Mouse (Mus musculus) midbrain, postnatal 0 days (tissue): ENCODE measurements at regions not wholly inside any gene's neighbourhood (a gene's known extent, or its start where the extent isn't known, plus 50 kb on each side); places are given as distances from the start of the nearest gene placed in this dataset.

Experiments used
- ATAC-seq: fragments of 200-750 bp; cut with Nextera tagmentation; 2 replicates; pipeline ENCODE4 v1.8.0; 2017; ENCODE audit warnings: moderate number of reproducible peaks, mild to moderate bottlenecking, moderate TSS enrichment, moderate library complexity; ENCODE audit not compliant: low FRiP score
- DNase-seq: peaks from one replicate; pipeline ENCODE4 v3.0.0-alpha.2; 2015; ENCODE audit warnings: low spot score
- H3K27ac ChIP-seq: fragments of 300-500 bp; sonication (generic); 2 replicates; pipeline ENCODE4 v1.5.1; 2014; ENCODE audit warnings: low read depth, mild to moderate bottlenecking, low read length, mixed read lengths
- H3K27me3 ChIP-seq: fragments of 300-500 bp; sonication (generic); 2 replicates; pipeline ENCODE4 v1.6.1; 2014; ENCODE audit warnings: low read length, control low read depth, mixed read lengths; ENCODE audit not compliant: insufficient read depth
- H3K36me3 ChIP-seq: fragments of 300-500 bp; sonication (generic); 2 replicates; pipeline ENCODE4 v1.6.1; 2014; ENCODE audit warnings: low read length, control low read depth, mixed read lengths; ENCODE audit not compliant: insufficient read depth
- H3K4me1 ChIP-seq: fragments of 300-500 bp; sonication (generic); 2 replicates; pipeline ENCODE4 v1.6.1; 2014; ENCODE audit warnings: mild to moderate bottlenecking, control low read depth, antibody characterized with exemption, low read length, mixed read lengths; ENCODE audit not compliant: insufficient read depth
- H3K4me2 ChIP-seq: fragments of 300-500 bp; sonication (generic); 2 replicates; pipeline ENCODE4 v1.6.1; 2014; ENCODE audit warnings: low read depth, mild to moderate bottlenecking, low read length, mixed read lengths; ENCODE audit not compliant: poor library complexity, severe bottlenecking
- H3K4me3 ChIP-seq: fragments of 300-500 bp; sonication (generic); 2 replicates; pipeline ENCODE4 v1.5.1; 2014; ENCODE audit warnings: low read depth, mild to moderate bottlenecking, low read length, moderate library complexity
- H3K9ac ChIP-seq: fragments of 300-500 bp; sonication (generic); replicated peaks from 2 replicates; pipeline ENCODE4 v1.6.1; 2014; ENCODE audit warnings: mild to moderate bottlenecking, low read length, moderate library complexity, mixed read lengths; ENCODE audit not compliant: poor library complexity, severe bottlenecking
- H3K9me3 ChIP-seq: fragments of 300-500 bp; sonication (generic); 2 replicates; pipeline ENCODE4 v1.6.1; 2016; ENCODE audit warnings: low read length, control low read depth
- CTCF ChIP-seq: IDR thresholded peaks from 2 replicates; pipeline ENCODE4 v1.5.1; 2016; ENCODE audit warnings: antibody characterized with exemption, mild to moderate bottlenecking
- WGBS: fragments of 180-500 bp; shearing (Covaris S2); extraction: QIAGEN DNeasy Blood & Tissue Kit; methylation state at CpG from one replicate; pipeline ENCODE4 v1.1.7; 2014; 5-methylcytosine and 5-hydroxymethylcytosine counted together

DNA sequence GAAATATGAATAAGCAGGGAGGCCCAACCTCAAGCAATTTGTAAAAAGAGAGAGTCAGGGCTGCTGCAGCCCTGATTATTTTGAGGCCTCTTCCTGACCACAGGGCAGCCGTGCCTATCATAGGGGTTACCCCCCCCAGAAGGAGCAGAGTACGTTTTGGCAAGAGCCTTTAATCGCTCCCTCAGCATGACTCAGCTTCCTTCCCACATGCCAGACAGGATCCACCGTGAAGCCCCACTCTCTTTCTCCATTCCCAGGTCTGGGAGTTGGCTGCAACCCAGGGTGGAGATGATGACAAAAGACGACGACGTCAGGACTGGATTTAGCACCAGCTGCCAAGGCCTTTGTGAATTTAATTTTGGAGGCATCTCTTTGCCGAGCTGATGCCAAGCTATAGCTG, 67.9 kb upstream of the Bace2 start:
- no peak for ATAC-seq
- TF ChIP-seq CTCF = no peak
- peak; percentile 76 for DNase-seq
- 0 out of 2 replicates have a peak, but pooled peaks cover 3% of the 10 kb centered on the region for H3K4me1 ChIP-seq
- no peak overlapping the region for H3K4me3 ChIP-seq
- H3K9me3 ChIP-seq = no peaks in the 10 kb centered on the region
- H3K4me2 ChIP-seq = no peak overlapping the region
- H3K27me3 ChIP-seq = no peaks in the 10 kb centered on the region
- no peak overlapping the region for H3K9ac ChIP-seq
- no peak overlapping the region for H3K27ac ChIP-seq
- WGBS = 11% methylated on average over 8 of the region's 8 CpGs
- no peaks in the 10 kb centered on the region for H3K36me3 ChIP-seq

DNA sequence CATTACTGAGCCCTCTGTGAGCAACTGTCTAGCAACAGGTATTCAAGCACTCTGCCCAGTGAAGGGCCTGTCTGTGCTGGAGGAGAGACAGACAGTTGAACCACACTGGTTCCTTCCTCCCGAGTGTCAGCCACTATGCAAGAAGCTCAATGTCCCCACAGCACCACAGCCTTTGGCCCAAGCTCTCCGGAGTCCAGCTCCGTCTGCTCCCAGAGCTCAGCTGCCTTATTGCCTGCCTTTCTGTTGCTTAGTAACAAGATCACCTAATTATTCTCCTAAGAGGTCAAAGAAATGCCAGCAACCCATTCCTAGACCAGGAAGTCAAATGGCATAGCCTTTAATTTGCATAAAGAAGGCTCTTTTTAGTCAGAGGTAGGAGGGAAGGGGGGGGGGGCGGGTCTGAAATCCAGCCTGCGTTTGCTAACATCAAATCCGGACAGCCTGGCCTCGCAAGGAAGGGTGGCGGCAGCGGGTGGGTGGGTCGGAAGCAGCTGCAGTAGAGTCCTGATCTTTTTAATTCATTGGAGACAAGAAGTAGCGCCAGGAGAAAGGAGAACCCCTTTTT, 64.0 kb upstream of the Bace2 start:
- H3K4me2 ChIP-seq = peak overlapping the region; percentile 25
- no peaks in the 10 kb centered on the region for H3K27me3 ChIP-seq
- DNase-seq (peak; percentile 51), ATAC-seq (peak; percentile 57; the same call in 1 of the 2 replicates)
- no peak overlapping the region for H3K4me3 ChIP-seq
- no peaks in the 10 kb centered on the region for H3K36me3 ChIP-seq
- H3K9ac ChIP-seq = no peak overlapping the region
- no peaks in the 10 kb centered on the region for H3K9me3 ChIP-seq
- H3K27ac ChIP-seq = no peak overlapping the region
- WGBS = 7% methylated on average over 10 of the region's 11 CpGs
- 0 out of 2 replicates have a peak, but pooled peaks cover 3% of the 10 kb centered on the region for H3K4me1 ChIP-seq
- no peak for TF ChIP-seq CTCF

DNA sequence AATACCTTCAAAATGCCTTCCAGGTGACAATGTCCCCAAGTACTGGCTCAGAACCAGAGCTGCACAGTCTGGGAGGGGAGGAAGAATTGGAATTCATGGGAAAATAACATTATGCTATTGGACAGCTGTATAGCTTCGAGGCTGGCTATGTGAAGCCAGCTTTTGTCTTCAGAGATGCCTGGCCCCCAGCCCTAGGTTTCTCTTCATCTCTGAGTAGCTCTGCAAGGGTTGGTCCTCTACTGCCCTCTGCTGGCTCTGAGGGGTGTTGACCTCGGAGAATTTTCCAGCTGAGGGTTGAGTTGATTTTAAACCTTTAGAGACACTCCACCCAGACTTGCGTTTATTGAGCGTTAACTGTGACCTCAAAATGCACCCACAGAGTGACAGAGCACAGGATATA, 63.3 kb upstream of the Bace2 start:
- WGBS = 5% methylated on average over 4 of the region's 4 CpGs
- H3K9ac ChIP-seq = no peak overlapping the region
- ATAC-seq = peak; percentile 72
- H3K27ac ChIP-seq = no peak overlapping the region
- peak overlapping the region; percentile 25; the same call in 1 of the 2 replicates for H3K4me2 ChIP-seq
- H3K36me3 ChIP-seq = no peaks in the 10 kb centered on the region
- no peaks in the 10 kb centered on the region for H3K27me3 ChIP-seq
- H3K4me3 ChIP-seq = no peak overlapping the region
- H3K9me3 ChIP-seq = no peaks in the 10 kb centered on the region
- peak; percentile 93 for DNase-seq
- 0 out of 2 replicates have a peak, but pooled peaks cover 3% of the 10 kb centered on the region for H3K4me1 ChIP-seq
- peak; percentile 95 for TF ChIP-seq CTCF

DNA sequence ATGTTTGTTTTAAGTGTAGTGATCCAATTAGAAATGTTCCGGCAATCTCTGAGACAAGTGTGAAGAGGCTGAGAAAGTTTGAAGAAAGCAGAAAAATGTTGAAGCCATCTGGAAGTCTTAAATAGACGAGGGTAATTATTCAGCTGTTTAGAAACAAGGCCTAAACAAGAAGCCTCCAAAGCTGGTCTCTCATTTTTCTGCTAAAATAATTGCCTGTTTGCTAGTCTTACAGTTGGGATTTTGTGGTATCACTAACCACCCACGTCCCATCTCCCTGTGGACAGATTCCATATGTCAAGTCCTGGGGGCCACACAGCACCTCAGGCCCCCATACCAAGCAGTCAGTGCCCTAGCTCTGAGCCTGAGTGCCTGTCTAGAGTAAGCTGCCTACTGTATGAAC, 59.4 kb upstream of the Bace2 start:
- Histone ChIP-seq H3K4me2 (no peak overlapping the region), H3K27ac (no peak overlapping the region), H3K4me1 (no peaks in the 10 kb centered on the region), H3K36me3 (no peaks in the 10 kb centered on the region), H3K9ac (no peak overlapping the region), H3K4me3 (no peak overlapping the region), H3K9me3 (no peaks in the 10 kb centered on the region), H3K27me3 (no peaks in the 10 kb centered on the region)
- no peak for ATAC-seq
- WGBS = 84% methylated on average over 3 of the region's 3 CpGs
- no peak for TF ChIP-seq CTCF
- DNase-seq = no peak

DNA sequence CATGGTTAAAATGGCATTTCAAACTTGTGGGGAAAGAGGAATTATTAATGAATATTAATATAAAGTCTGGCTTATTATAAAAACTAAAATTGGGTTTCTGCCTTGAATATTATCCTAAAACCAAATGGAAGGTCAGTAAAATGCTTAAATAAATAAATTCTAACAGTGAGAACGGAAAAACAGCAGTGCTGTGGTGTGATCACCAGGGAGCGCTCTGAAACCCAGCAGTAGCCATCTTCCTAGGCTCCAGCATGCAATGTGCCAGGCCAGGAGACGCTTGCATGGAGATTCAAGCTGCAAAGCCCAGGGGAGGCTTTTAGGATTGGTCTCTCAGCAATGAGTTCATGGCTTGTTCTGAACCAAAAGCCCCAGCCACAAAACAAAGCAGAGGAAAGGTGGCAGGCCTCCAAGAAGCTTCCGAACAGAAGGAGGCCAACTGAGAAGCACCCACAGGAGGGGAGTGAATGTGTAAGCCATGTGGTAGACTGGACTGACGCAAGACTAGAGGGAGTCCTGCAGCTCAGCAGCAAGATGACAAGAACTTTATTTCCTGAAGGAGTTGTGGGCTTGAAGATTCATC, 52.3 kb upstream of the Bace2 start:
- peak; percentile 18; the same call in 1 of the 2 replicates for TF ChIP-seq CTCF
- 52% methylated on average over 5 of the region's 5 CpGs for WGBS
- no peak overlapping the region for H3K4me3 ChIP-seq
- DNase-seq (peak; percentile 49), ATAC-seq (no peak)
- no peak overlapping the region for H3K4me2 ChIP-seq
- H3K9ac ChIP-seq = no peak overlapping the region
- H3K27ac ChIP-seq = no peak overlapping the region
- H3K4me1 ChIP-seq = no peaks in the 10 kb centered on the region
- no peaks in the 10 kb centered on the region for H3K9me3 ChIP-seq
- H3K27me3 ChIP-seq = no peaks in the 10 kb centered on the region
- H3K36me3 ChIP-seq = no peaks in the 10 kb centered on the region
